Mouse (Mus musculus) left cerebral cortex, adult 2 months (tissue): ENCODE data around the gene Clec4g. TPM values are rescaled to one million over a fixed set of nuclear protein-coding genes. Genes with fewer than 3 reads are reported as not detected.
"Not testable (repeated sequence)": the region's sequence is repeated elsewhere in the genome, so short reads cannot be mapped to it uniquely, and the experiment has no call there.

ENCODE experiments used
- DNase-seq, 2 experiments: peaks; one replicate each; pipeline ENCODE4 v3.0.0; 2021 to 2022; ENCODE audit warnings: low spot score in 2 of 2, mixed read lengths in 1 of 2; ENCODE audit errors: extremely low spot score in 1 of 2
- H3K27ac ChIP-seq: fragments of 200-600 bp; 2 replicates; pipeline ENCODE4 v1.8.1; 2022
- H3K4me3 ChIP-seq: fragments of 200-600 bp; 2 replicates; pipeline ENCODE4 v1.8.1; 2022
- CTCF ChIP-seq: fragments of 200-600 bp; IDR thresholded peaks from 2 replicates; pipeline ENCODE4 v1.8.1; 2022; ENCODE audit warnings: antibody characterized with exemption, mild to moderate bottlenecking, moderate library complexity
- intact Hi-C: fragments of 180-260 bp; cut with DNase I; formaldehyde crosslinking; loops from one replicate; pipeline ENCODE4 v1.15.1; 2025
- long read RNA-seq, 2 experiments: library from polyadenylated mRNA; stranded (forward); transcript quantifications; one replicate each; pipeline ENCODE4 v2.0.0; 2021; ENCODE audit warnings: borderline mapping rate in 2 of 2
- total RNA-seq, 2 experiments: library from RNA; stranded (reverse); gene quantifications; 2 replicates each; pipeline ENCODE4 v1.2.3; 2021

The Clec4g gene
- not detected for total RNA-seq
- long read RNA-seq, experiment 1, result 0 reads
- long read RNA-seq, experiment 2, result 0 reads

DNA sequence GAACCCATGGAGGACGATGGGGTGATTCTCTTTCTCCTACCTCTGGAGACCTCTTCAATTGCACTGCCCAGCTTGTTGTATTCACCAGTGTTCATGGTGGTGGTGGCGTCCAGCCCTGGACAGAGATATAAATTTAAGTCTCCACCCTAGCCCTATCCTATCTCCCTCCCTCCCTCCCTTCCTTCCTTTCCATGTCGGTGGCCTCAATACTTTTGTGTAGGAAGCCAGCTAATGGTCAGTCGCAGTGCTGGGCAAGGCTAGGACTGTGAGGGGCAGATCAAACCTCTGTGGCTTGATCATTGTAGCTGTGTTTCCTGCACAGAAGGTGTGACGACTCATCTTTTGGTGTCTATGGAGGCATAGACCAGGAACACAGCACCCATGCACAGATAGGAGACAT lies at the start of gene Clec4g:
TSS of gene Clec4g (minus strand) at position 101 of the 400 bp plus-strand sequence.
- Histone ChIP-seq H3K4me3 (no peak within 1 kb of the TSS), H3K27ac (no peak within 1 kb of the TSS)
- no peak for TF ChIP-seq CTCF
- DNase-seq, result no peak
- intact Hi-C loops, result no loop called here

DNA sequence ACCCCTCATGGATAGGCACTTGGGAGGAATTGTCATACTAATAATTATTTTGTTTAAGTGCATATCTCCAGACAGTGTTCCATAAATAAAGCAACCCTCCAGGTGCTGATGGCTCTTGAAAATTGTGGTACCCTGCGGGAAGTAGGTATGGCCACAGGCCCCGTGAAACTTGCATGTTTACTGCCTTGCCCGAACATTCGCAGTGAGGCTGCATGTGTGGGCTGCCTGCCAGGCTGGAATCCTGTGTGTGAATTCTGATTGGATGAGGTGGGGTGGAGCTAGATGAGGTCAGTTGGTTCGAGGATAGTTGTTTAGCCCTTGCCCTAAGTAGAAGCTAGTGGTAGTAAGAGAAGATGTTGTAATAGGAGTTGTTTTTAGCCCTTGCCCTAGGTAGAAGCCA lies 48.2 kb upstream of the Clec4g start:
- intact Hi-C loops, DNase-seq, H3K27ac ChIP-seq, H3K4me3 ChIP-seq: not testable (repeated sequence)

DNA sequence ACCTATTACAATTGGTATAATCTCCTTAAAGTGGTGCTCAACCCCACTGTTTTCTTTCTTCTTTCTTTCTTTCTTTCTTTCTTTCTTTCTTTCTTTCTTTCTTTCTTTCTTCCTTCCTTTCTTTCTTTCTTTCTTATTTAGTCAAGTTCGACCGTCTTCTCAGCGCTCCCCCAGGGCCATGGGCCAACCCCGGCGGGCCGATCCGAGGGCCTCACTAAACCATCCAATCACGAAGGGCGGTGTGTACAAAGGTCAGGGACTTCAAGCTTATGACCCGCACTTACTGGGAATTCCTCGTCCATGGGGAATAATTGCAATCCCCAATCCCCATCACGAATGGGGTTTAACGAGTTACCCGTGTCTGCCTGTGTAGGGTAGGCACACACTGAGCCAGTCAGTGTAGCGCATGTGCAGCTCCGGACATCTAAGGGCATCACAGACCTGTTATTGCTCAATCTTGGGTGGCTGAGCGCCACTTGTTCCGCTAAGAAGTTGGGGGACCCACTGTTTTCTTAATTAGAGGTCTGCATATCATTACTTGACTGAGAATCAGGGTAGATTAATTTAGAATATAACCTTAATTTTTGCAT lies 33.9 kb upstream of the Clec4g start:
- Histone ChIP-seq H3K27ac (no peak overlapping the region), H3K4me3 (no peak overlapping the region)
- no peak for TF ChIP-seq CTCF
- DNase-seq, result peak; percentile 47 to 62
- intact Hi-C loops, result no loop called here

DNA sequence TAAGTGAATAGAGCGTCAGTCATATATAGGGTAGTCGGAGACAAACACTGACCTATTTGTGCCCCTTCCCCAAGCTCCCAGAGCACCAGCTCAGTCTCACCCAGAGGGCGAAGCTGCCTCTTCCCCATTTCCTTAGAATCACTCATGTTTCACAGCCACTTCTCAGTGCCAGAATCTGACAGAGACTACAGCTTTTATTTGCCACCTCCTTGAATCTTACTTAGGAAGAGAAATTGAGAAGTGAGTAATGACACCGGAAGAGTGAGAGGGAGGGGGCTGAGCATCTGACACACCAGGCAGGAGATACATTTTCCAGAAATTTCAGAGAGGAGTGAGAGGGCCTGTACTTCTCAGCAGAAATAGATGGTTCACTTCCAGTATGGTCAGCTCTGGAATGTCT lies 28.3 kb upstream of the Clec4g start, which contains the start of gene Cd209a:
TSS of gene Cd209a (minus strand) at position 224 of the 400 bp plus-strand sequence.
- intact Hi-C loops, result no loop called here
- Histone ChIP-seq H3K27ac (no peak within 1 kb of the TSS), H3K4me3 (no peak within 1 kb of the TSS)
- TF ChIP-seq CTCF, result no peak
- DNase-seq, result no peak

DNA sequence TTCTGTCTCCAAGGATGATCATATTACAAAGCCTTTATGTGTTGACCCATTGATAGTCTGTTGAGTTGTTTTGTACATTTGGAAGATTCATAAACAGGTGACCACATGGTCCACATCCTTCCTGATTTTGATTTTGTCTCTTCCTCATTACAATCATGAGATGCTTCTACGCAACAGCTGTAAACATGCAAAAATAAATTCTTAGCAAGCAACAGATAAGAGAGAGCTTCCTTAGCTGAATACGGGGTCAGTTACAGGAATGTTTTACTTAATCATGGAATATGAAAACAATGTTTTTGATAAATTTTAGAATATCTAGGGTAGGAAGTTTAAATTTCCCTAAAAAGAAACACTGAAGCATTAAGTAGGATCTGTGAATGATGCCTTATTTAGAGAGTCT lies 16.5 kb upstream of the Clec4g start:
- Histone ChIP-seq H3K27ac (no peak overlapping the region), H3K4me3 (no peak overlapping the region)
- DNase-seq, result no peak
- intact Hi-C loops, result no loop called here
- no peak for TF ChIP-seq CTCF

DNA sequence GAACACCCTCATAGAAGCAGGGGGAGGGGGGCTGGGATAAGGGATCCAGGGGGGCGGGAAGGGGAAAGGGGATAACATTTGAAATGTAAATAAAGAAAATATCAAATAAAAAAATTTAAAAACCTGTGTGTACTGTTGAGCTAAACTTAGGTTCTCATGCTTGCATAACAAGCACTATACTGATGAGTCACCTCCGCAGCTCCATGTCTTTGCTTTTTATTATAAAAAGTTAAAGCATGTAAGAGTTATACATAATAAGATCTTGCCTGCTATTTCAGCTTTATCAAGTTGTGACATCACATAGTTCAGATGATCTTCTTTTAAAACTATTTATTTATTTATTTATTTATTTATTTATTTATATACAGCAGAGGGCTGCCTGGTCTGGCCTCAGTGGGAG lies 15.1 kb upstream of the Clec4g start:
- intact Hi-C loops, result no loop called here
- no peak for TF ChIP-seq CTCF
- Histone ChIP-seq H3K4me3 (no peak overlapping the region), H3K27ac (peak overlapping the region; percentile 60)
- no peak for DNase-seq

DNA sequence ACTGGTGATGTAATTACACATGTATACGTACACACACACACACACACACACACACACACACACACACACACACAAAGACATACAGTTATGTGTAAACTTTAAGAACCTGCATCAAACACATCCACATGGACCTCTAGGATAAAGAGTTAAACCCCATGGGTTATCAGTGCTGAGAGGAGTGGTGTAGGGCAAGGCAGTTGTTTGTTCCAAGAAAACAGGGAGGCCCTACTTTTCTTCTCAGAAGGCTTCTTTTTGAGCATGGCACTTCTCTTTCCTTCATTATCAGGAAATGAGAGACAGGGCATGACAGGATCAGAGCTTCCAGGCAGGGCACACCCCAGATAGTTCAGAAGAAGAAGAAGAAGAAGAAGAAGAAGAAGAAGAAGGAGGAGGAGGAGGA lies 13.6 kb upstream of the Clec4g start:
- intact Hi-C loops, result no loop called here
- H3K27ac ChIP-seq, result no peak overlapping the region
- DNase-seq, result no peak
- no peak overlapping the region for H3K4me3 ChIP-seq
- TF ChIP-seq CTCF, result no peak

DNA sequence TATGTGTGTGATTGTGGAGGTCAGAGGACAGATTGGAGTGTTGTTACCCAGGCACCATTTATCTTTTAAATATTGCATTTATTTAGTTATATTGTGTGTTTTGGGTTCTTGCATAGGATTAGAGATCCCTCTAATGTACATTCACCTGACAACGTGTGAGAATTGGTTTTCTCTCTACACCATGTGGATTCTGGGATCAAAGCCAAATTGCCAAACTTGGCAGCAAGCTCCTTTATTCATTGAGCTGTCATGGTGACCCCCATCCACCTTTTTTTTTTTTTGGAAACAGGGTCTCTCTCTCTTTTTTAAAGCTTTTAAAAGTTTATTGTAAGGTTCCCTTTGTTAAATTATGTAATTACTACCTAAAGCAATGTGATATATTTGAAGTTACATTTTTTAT lies 590 bp upstream of the Clec4g start:
- no peak overlapping the region for H3K27ac ChIP-seq
- no peak for DNase-seq
- TF ChIP-seq CTCF, result no peak
- H3K4me3 ChIP-seq, result no peak overlapping the region
- intact Hi-C loops, result no loop called here

DNA sequence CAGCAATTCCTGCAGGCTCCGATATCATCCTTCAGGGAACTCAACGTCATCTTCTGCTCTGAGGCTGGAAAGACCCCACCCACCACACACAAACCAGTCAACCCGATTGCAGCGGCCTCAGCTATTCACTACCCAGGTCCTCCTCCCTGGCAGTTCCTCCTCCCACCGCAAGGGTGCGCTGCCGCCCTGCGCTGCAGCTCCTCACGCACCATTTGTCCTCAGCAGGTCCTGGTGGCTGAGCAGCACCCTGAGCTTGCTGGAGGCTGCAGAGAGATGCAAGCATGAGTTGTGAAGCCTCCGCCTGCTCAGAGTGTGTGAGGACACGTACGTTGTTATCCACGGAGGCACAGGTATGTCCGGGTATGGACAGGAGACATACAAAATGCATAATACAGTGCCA lies 1.9 kb downstream of the Clec4g start:
- peak; percentile 56 to 73 for DNase-seq
- H3K27ac ChIP-seq, result no peak overlapping the region
- no peak overlapping the region for H3K4me3 ChIP-seq
- intact Hi-C loops, result loop anchor here (5.0 kb wide), 1 partner anchor 239 kb away; no protein-coding TSS in a partner anchor
- peak; percentile 87 for TF ChIP-seq CTCF

DNA sequence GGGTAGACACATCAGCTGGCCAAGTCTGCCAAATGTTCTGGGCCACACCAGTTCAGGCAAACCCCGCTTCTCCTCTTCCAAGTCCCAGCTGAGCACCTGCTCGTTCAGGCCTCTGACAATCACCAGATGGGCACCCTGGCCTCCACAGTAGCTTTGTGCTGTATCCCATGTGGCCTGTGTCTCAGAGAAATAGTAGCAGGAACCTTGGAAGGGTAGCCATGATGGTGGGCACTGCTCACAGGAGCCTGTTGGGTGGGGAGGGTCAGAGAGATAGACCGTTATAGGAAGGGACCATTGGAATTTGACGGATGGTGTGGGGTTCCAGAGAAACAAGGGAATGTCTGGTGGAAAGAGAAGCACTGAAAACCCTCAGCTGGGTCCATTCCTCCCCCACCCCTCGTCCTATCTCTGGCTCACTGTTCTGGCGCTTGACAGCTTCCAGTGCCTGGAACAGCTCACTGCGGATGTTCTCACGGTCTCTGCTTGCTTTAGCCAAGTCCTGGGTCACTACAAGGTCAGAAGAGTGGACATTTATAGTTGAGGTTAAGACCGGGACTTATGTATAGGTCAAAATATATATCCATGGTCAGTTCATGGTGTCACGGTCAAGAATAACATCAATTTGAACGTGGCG lies 3.0 kb downstream of the Clec4g start:
- no peak for DNase-seq
- TF ChIP-seq CTCF, result no peak
- Histone ChIP-seq H3K4me3 (no peak overlapping the region), H3K27ac (no peak overlapping the region)
- intact Hi-C loops, result loop anchor here (5.0 kb wide), 1 partner anchor 240 kb away; no protein-coding TSS in a partner anchor

DNA sequence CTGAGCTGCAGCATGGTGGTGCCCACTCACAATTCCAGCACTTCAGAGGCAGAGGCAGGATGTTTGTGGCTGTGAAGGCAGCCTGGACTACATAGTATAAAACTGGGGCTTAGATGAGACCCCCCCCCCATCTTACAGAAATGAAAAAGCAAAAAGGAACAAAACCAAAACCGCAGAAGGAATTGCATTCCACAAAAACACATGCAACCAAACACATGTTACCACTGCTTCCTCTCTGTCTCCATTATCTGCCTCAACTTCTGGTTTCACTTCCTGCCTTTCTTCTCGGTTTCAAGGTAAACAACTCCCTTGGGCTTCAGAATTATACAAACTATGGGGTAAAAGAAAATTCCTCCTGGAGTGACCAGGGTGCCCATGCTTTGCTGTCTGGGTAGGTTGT lies 8.8 kb downstream of the Clec4g start:
- intact Hi-C loops, result no loop called here
- no peak for TF ChIP-seq CTCF

DNA sequence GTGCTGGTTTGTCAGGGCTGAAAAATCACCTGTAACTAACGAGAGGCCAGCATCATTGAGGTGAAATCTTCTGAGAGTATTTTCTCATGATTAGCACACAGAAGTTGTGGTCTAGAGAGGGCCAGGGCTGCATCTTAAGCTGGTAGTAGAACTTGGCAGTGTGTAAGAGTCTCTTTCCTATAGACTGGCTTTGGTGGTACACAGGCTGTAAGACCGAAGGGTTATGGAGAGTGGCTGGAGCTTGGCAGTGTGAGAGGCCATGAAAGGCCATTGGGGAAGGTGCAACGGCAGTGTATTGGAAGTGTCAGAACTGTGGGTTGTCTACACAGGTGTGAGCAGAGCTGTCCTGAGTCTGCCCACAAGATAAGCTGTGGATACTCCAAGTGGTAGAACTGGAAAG lies 10.1 kb downstream of the Clec4g start:
- TF ChIP-seq CTCF, result no peak
- Histone ChIP-seq H3K4me3 (no peak overlapping the region), H3K27ac (no peak overlapping the region)
- intact Hi-C loops, result no loop called here
- DNase-seq, result no peak

More for the DNA sequence above, 8.8 kb downstream of the Clec4g start:
- H3K27ac ChIP-seq, result no peak overlapping the region
- no peak for DNase-seq
- H3K4me3 ChIP-seq, result no peak overlapping the region

DNA sequence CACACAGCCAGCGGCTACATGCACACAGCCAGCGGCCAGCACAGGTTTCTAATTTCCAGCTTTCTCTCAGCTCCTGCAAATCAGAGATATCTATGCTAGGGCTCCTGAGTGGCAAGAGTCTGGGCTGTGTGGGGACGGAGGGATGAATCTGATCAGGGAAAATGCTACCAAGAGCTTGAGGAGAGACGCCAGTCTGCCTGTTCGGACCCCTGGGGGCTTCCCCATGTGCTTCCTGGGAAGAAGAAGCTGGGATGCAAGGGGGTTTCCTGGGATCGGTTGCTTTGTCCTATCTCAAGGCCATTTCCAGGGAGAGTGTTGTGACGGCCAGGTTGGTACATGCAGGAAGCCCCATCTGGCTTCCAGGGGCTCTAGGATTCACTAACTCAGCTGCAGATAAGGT lies 12.8 kb downstream of the Clec4g start:
- no peak for TF ChIP-seq CTCF
- no peak for DNase-seq
- no peak overlapping the region for H3K4me3 ChIP-seq
- intact Hi-C loops, result no loop called here
- no peak overlapping the region for H3K27ac ChIP-seq
